Mouse (Mus musculus): ENCODE measurements around the gene Hist1h3e.
A peak's percentile ranks its signal among the peaks of the same experiment; 100 is the strongest.
"Not testable (repeated sequence)": the region's sequence is repeated elsewhere in the genome, so short reads cannot be mapped to it uniquely, and the experiment has no call there.

Gene Hist1h3e

GRCm38 (mm10) chr13:23561883-23562659, at the start of gene Hist1h3e:
Gene Hist1h3e (minus strand): TSS chr13:23562369.
- peak; percentile 93 to 94 for DNase-seq (ENCODE audit: low spot score in 2 of 2)

DNA sequence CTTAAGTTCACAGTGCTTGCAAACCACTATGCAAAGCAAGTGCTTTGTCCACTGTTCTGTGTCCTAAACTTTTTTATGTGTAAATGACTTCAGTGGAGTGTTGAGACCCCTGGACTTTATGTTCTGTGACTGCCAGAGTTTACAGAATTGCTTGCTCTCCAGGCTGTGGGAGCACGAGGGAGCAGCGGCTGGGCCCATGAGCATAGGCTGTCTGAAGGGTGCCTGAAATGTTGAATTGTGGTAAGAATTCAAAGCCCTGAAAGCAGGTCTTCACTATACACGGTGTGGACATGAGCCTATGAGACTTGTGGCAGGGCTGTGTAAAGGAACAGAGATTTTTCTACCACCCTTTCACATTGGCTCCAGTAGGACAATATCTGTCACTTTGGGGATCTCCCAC, 49.5 kb upstream of the Hist1h3e start:
- no peak for DNase-seq (ENCODE audit: low spot score in 2 of 2)

- no peak for DNase-seq (ENCODE audit: low spot score in 2 of 2)
These were observed 48.2 kb upstream of the Hist1h3e start for GRCm38 (mm10) chr13:23610393-23610792.

DNA sequence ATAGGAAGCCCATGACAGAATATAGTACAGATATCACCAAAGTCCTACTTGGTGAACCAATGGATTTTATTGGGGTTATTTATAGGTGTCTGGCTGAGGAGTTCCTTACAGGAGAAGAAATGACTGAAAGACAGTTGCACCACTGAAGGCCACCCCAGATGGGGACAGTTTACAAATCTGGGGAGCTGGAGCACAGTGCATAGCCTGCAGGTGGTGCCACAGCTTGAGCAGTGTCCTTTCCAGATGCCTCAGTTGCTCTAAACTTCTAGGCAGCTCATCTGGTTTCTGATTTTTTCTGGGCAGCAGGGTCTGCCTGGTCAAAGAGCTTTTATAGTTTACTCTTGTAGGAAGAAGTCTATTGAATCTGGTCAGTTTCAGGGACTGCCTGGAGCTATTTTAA, 47.7 kb upstream of the Hist1h3e start:
- no peak for DNase-seq (ENCODE audit: low spot score in 2 of 2)

GRCm38 (mm10) chr13:23609209-23609608, 47.0 kb upstream of the Hist1h3e start:
- no peak for DNase-seq (ENCODE audit: low spot score in 2 of 2)

DNA sequence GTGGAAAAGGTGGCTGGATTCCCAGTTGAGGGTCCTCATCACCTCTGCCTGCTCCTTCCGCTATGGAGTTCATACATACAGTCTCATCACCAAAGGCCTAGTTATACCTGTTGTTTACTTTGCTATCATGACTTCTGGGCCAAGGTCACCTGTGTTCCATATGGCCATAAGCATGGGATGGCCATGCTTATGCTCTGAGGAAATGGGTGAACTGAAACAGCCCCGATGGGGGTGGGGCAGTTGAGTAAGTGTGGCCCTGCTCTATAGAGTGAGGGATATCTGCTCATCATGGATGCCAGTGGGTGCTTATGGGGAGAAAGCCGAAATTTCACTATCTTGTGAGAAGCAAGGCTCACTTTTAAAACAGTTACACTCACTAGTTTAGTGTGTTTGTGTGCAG, 42.9 kb upstream of the Hist1h3e start:
- DNase-seq (ENCODE audit: low spot score in 2 of 2), result no peak

DNA sequence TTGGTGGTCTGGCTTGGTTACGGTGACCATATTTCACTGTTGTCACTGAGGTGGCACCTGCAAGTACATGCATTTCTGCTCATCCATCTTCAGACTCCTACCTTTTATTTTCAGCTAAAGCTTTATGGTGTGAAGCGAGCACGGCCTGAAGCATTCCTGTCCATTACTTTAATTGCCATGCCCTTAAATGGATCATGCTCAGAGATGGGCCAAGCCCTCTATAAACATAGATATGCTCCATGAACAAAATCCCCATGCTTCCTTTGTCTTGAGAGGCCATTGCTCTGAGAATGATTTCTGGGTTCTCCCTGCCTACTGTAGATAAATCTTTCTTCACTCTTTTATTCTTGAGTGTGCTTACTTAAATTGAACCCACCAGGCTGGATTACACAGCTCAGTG, 42.3 kb upstream of the Hist1h3e start:
- no peak for DNase-seq (ENCODE audit: low spot score in 2 of 2)

GRCm38 (mm10) chr13:23603182-23603699, 41.1 kb upstream of the Hist1h3e start:
- no peak for DNase-seq (ENCODE audit: low spot score in 2 of 2)

DNA sequence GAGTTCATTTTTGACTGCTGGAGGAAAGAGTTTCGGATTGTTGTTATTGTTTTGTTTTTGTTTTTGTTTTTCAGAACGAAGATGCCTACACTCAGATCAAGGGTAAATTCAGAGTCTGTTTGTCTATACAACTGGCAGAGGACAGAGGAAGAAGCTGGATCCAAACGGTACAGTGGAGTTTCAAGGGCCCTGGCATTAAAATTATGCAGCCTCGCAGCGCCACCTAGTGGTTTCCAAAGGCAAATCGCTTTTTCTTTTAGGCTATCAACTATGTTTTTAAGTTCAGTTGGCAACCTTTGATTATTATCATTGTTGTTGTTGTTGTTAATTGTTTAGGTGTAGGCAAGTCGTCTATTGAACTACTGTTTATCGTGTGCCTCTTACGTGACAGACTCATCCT, 35.8 kb upstream of the Hist1h3e start:
- DNase-seq (ENCODE audit: low spot score in 2 of 2), result peak; percentile 43 to 67

GRCm38 (mm10) chr13:23595622-23596372, 33.6 kb upstream of the Hist1h3e start:
- no peak for DNase-seq (ENCODE audit: low spot score in 2 of 2)

DNA sequence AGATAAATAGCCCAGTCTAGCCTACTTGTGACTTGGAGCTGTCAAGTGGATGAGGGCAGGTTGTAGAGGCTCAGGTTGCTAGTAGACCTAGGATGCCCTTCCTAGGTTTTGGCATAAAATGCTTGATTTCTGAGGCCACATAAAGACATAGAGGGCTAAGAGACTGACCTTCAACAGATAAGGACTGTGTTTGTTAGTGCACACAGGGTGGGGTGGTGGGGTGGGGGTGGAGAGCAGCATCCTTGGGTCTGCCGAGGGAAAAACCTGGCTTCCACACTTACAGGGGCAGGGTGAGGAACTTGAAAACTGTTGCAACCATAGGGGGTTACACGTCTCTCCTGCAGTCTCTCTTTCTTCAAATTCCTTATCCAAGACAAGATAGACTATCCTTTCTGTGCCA, 33.0 kb upstream of the Hist1h3e start:
- DNase-seq (ENCODE audit: low spot score in 2 of 2), result no peak

GRCm38 (mm10) chr13:23593051-23593770, 31.0 kb upstream of the Hist1h3e start:
- DNase-seq (ENCODE audit: low spot score in 2 of 2), result no peak

GRCm38 (mm10) chr13:23592614-23593013, 30.4 kb upstream of the Hist1h3e start:
- DNase-seq (ENCODE audit: low spot score in 2 of 2), result no peak

DNA sequence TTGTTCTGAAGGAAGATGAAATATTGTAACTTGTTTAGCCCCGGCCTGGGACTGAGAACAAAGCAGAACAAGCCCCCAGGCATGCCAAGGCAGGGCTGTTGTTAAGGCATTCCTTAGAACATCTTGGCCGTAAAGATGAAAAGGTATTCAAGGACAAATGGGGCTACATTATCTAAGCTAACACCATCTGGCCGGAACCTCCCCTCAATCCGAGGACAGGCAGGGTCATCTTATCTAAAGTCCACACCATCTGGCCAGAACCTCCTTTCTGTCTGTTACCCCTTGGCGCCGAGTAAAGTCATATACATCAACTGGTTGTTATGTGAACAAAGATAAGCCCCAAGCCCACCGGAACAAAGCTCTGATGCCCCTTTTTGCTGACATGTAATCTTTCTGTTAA, 29.7 kb upstream of the Hist1h3e start:
- DNase-seq (ENCODE audit: low spot score in 2 of 2), result not testable (repeated sequence)

DNA sequence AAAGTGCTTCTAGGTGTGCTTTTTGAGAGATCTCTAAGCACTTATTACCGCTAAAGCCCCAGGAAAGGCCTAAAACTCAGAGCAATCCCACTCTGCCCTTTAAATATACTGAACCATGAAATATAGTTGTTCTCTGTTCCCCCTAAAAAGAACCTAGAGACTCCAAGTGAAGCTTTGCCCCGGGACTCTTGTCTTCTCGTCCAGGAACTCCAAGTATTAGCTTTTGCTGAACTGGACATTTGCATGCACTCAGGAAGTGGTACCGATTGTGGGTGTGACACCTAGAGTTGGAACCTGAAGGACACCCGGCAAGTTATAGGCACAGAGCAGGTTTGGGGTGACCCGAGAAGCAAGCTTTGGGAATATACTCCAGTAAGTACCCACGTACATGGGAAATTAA, 29.0 kb upstream of the Hist1h3e start:
- no peak for DNase-seq (ENCODE audit: low spot score in 2 of 2)

DNA sequence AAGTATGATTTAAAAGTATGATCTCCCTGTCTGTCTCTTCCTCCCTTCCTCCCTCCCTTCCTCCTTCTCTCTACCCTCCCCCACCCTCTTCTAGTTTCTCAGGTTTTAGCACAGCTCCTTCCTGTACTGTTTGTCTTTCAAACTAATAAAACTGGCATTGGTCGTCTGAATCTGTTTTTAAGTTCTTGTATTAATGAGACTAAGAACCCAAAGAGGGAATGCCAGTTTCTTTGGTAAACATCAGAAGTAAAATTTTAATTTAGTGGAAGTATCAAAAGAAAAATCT, 24.7 kb upstream of the Hist1h3e start:
- no peak for DNase-seq (ENCODE audit: low spot score in 2 of 2)

- no peak for DNase-seq (ENCODE audit: low spot score in 2 of 2)
These were observed 24.1 kb upstream of the Hist1h3e start for GRCm38 (mm10) chr13:23586099-23586939.

DNA sequence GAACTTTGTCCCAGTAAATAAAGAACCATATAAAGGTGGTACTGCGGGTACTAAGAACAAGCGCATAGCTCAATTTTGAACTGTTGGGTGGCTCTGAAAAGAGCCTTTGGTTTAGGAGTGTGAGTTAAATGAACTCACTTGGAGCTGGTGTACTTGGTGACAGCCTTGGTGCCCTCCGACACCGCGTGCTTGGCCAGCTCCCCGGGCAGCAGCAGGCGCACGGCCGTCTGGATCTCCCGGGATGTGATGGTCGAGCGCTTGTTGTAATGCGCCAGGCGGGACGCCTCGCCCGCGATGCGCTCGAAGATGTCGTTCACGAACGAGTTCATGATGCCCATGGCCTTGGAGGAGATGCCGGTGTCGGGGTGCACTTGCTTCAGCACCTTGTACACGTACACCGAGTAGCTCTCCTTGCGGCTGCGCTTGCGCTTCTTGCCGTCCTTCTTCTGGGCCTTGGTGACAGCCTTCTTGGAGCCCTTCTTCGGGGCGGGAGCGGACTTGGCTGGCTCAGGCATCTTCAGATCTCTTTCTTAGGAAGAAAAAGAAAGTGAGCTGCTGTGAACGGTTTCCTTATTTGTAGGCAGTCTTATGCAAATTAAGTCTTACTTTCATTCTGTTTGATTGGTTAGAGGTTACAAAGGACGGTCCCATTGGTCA, 23.4 kb upstream of the Hist1h3e start:
- DNase-seq (ENCODE audit: low spot score in 2 of 2), result peak; percentile 42 to 50

GRCm38 (mm10) chr13:23585029-23585441, 22.9 kb upstream of the Hist1h3e start:
- DNase-seq (ENCODE audit: low spot score in 2 of 2), result peak; percentile 52 to 53

DNA sequence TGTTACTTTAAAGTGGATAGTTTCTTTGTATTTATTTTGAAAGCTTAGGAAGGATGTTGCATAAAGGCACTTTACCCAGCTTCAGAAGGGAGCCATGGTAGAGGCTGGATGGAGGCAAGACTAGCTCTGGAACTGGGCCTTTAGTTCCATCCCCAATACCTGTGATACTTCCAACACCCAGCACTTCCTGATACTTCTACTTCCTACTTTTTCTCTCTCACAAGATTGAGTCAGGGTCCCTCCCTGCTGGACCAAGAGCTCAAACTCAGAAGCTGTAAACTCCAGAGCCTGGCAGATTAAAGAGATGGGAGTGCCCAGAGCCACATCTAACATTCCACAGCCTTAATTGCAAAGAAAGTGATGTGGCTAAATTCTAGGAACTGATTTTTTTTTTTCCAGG, 22.2 kb upstream of the Hist1h3e start:
- no peak for DNase-seq (ENCODE audit: low spot score in 2 of 2)

Measured in frontal cortex, postnatal 25 days (tissue).